Mouse (Mus musculus): ENCODE measurements around the gene Gm5485. TPM values are rescaled to one million over a fixed set of nuclear protein-coding genes. Genes with fewer than 3 reads are reported as not detected.

Gene Gm5485
- total RNA-seq (2014; rRNA removed) (not detected in 2 replicates), polyA plus RNA-seq (2015; fragmentation: Nextera tagmentation; extraction: Ambion mirVana) (not detected in 2 replicates)

DNA sequence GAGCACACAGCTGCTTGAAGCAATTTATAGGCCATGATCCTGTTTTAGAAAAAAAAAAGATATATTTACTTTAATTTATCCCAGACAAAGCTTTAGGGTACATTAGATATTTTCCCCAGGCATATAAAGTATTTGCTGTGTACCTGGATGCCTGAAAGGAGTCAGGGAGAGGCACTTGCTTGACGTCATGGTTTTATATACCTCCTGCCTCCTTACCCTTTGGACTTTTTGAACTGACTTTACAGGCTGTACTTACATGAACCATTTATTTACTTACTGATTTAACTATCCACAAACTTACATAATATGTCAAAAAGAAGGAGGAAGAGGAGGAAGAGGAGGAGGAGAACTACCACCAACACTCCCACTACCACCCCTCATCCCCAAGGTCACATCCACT, at the start of gene Gm5485:
Gene Gm5485 (minus strand): TSS at position 171 of the 400 bp plus-strand sequence.
- Histone ChIP-seq H3K4me1 (ENCODE audit: insufficient read depth) (no peaks in the 10 kb centered on the region), H3K27me3 (ENCODE audit: insufficient read depth, low read length) (no peaks in the 10 kb centered on the region), H3K27ac (ENCODE audit: low read depth, low read length) (no peak within 1 kb of the TSS), H3K36me3 (ENCODE audit: insufficient read depth) (no peaks in the 10 kb centered on the region), H3K9me3 (ENCODE audit: low read length) (no peaks in the 10 kb centered on the region), H3K4me2 (ENCODE audit: low read depth) (no peak within 1 kb of the TSS), H3K9ac (no peak within 1 kb of the TSS), H3K4me3 (ENCODE audit: low read depth, low read length) (no peak within 1 kb of the TSS)
- no peak for TF ChIP-seq CTCF (IDR thresholded peaks at IDR 0.05; ENCODE audit: low read depth)
- 86% methylated on average over 1 of the region's 1 CpGs for WGBS
- no peak for ATAC-seq
- DNase-seq: no peak

DNA sequence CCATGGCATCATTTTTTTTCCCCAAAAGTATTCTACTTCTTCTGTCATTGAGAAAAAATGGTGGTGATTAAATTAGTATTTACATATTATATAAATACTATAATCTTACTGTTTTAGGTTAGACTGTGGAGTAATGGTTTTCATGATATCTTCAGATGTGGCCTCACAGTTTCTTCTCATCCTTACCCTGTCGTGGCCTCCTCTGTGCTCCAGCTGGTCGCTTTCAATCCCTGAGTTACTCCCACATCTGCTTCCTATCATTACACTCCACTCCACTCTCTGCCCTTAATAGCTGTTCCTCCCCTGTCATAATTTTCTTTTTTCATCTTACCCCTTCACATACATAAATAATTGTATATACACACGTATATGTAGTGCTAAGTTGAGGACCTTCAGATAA, 41.0 kb upstream of the Gm5485 start:
- no peak for TF ChIP-seq CTCF (IDR thresholded peaks at IDR 0.05; ENCODE audit: low read depth)
- H3K4me2 ChIP-seq (ENCODE audit: low read depth): no peak overlapping the region
- H3K9me3 ChIP-seq (ENCODE audit: low read length): no peaks in the 10 kb centered on the region
- WGBS: 90% methylated on average over 3 of the region's 3 CpGs
- H3K9ac ChIP-seq: no peak overlapping the region
- H3K4me1 ChIP-seq (ENCODE audit: insufficient read depth): no peaks in the 10 kb centered on the region
- H3K27me3 ChIP-seq (ENCODE audit: insufficient read depth, low read length): no peaks in the 10 kb centered on the region
- ATAC-seq (no peak), DNase-seq (no peak)
- H3K27ac ChIP-seq (ENCODE audit: low read depth, low read length): no peak overlapping the region
- no peaks in the 10 kb centered on the region for H3K36me3 ChIP-seq (ENCODE audit: insufficient read depth)
- no peak overlapping the region for H3K4me3 ChIP-seq (ENCODE audit: low read depth, low read length)

DNA sequence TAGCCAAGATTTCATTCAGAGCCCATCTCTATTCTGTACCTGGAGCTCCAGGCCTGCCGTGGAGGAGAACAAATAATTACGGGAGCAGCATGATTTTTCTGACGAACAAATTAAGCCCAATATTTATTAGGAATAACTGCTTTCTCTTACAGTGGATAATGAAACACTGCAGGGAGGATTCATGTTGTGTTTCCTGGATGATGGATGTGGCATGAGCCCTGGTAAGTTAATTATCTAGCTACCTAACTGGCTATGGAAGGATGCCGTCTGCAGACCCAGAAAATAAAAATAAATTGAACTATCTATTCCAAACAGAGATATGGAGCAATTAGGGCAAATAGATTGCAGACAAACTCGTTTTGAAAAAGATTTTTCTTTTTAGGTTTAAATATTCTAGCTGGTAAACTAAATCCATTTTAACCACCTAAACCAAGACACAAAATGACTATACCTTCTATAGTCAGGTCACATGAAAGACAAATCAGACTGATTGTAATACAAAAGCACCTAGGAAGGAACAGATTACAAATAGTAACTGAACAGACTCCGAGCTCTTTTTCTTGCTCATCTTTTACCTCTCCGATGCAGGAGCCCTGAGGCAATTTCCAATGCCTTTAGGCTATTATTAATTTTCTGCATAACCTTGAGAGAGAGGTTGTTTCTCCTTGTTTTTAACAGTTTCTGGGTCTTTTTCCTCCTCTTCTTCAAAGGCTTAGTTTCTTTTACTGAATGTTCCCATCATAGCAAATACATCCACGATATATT, 34.1 kb upstream of the Gm5485 start:
- Histone ChIP-seq H3K27ac (ENCODE audit: low read depth, low read length) (no peak overlapping the region), H3K9ac (no peak overlapping the region), H3K4me2 (ENCODE audit: low read depth) (no peak overlapping the region), H3K4me3 (ENCODE audit: low read depth, low read length) (no peak overlapping the region), H3K4me1 (ENCODE audit: insufficient read depth) (no peaks in the 10 kb centered on the region), H3K36me3 (ENCODE audit: insufficient read depth) (no peaks in the 10 kb centered on the region), H3K9me3 (ENCODE audit: low read length) (no peaks in the 10 kb centered on the region), H3K27me3 (ENCODE audit: insufficient read depth, low read length) (no peaks in the 10 kb centered on the region)
- DNase-seq: no peak
- no peak for ATAC-seq
- no peak for TF ChIP-seq CTCF (IDR thresholded peaks at IDR 0.05; ENCODE audit: low read depth)
- WGBS: 73% methylated on average over 8 of the region's 8 CpGs

DNA sequence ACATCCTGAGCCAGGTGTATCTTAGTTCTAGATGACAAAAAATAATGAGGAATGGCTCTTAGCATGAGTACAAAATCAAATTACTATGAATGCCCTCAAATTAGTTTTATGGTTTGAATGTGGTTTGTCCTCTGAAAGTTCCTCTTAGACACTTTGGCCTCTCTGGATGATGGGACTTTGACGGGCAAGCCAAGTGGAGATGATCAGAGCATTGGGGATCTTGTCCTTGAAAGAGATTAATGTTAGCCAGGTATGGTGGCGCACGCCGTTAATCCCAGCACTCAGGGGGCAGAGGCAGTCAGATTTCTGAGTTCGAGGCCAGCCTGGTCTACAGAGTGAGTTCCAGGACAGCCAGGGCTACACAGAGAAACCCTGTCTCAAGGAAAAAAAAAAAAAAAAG, 32.4 kb upstream of the Gm5485 start:
- ATAC-seq (no peak), DNase-seq (no peak)
- no peak for TF ChIP-seq CTCF (IDR thresholded peaks at IDR 0.05; ENCODE audit: low read depth)
- WGBS: 97% methylated on average over 5 of the region's 5 CpGs
- H3K4me1 ChIP-seq (ENCODE audit: insufficient read depth): no peaks in the 10 kb centered on the region
- no peak overlapping the region for H3K9ac ChIP-seq
- H3K4me2 ChIP-seq (ENCODE audit: low read depth): no peak overlapping the region
- no peak overlapping the region for H3K27ac ChIP-seq (ENCODE audit: low read depth, low read length)
- no peaks in the 10 kb centered on the region for H3K9me3 ChIP-seq (ENCODE audit: low read length)
- H3K27me3 ChIP-seq (ENCODE audit: insufficient read depth, low read length): no peaks in the 10 kb centered on the region
- H3K4me3 ChIP-seq (ENCODE audit: low read depth, low read length): no peak overlapping the region
- H3K36me3 ChIP-seq (ENCODE audit: insufficient read depth): no peaks in the 10 kb centered on the region

DNA sequence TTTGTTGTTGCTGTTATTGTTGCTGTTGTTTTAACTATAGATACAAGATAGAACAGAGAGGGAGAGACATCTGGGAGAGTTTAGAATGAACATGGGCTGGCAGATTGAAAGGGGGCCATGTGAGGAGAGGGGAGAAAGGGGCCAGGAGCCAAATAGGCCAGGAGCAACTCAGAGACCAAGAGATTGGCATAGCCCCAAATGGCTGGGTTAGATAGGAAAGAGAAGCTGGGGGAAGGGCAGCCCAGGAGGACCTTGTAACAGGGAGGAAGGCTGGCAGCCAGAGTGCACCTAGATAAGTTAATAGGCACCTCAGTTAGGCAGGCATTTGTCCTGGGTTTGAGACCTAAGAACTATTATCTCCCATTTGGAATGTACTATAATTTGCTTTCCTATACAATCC, 25.3 kb upstream of the Gm5485 start:
- H3K9ac ChIP-seq: no peak overlapping the region
- no peaks in the 10 kb centered on the region for H3K36me3 ChIP-seq (ENCODE audit: insufficient read depth)
- no peak for TF ChIP-seq CTCF (IDR thresholded peaks at IDR 0.05; ENCODE audit: low read depth)
- H3K9me3 ChIP-seq (ENCODE audit: low read length): no peaks in the 10 kb centered on the region
- no peak overlapping the region for H3K4me2 ChIP-seq (ENCODE audit: low read depth)
- H3K27me3 ChIP-seq (ENCODE audit: insufficient read depth, low read length): no peaks in the 10 kb centered on the region
- DNase-seq (no peak), ATAC-seq (no peak)
- no peaks in the 10 kb centered on the region for H3K4me1 ChIP-seq (ENCODE audit: insufficient read depth)
- no peak overlapping the region for H3K4me3 ChIP-seq (ENCODE audit: low read depth, low read length)
- no peak overlapping the region for H3K27ac ChIP-seq (ENCODE audit: low read depth, low read length)

DNA sequence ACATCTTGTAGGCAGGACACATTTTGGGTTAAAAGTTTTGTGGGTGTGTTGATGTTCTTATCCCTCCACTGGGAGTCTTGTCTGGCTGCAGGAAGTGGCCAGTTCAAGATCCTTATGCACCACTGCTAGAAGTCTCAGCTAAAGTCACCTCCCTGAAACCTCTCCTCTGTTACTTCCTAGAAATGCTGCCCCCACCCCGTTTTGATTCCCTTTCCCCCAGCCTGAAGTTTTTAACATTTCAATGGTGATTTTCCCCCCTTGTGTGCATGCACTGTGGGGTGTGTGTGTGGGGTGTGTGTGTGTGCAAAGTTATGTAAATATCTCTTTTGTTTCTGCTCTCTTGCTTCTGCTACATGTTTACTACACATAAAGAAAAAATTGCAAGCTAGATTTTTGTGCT, 23.2 kb upstream of the Gm5485 start:
- Histone ChIP-seq H3K9me3 (ENCODE audit: low read length) (no peaks in the 10 kb centered on the region), H3K9ac (no peak overlapping the region), H3K4me3 (ENCODE audit: low read depth, low read length) (no peak overlapping the region), H3K36me3 (ENCODE audit: insufficient read depth) (no peaks in the 10 kb centered on the region), H3K4me1 (ENCODE audit: insufficient read depth) (no peaks in the 10 kb centered on the region), H3K4me2 (ENCODE audit: low read depth) (no peak overlapping the region), H3K27me3 (ENCODE audit: insufficient read depth, low read length) (no peaks in the 10 kb centered on the region), H3K27ac (ENCODE audit: low read depth, low read length) (no peak overlapping the region)
- no peak for ATAC-seq
- DNase-seq: no peak
- 25% methylated on average over 1 of the region's 1 CpGs for whole genome bisulfite sequencing
- no peak for TF ChIP-seq CTCF (IDR thresholded peaks at IDR 0.05; ENCODE audit: low read depth)

DNA sequence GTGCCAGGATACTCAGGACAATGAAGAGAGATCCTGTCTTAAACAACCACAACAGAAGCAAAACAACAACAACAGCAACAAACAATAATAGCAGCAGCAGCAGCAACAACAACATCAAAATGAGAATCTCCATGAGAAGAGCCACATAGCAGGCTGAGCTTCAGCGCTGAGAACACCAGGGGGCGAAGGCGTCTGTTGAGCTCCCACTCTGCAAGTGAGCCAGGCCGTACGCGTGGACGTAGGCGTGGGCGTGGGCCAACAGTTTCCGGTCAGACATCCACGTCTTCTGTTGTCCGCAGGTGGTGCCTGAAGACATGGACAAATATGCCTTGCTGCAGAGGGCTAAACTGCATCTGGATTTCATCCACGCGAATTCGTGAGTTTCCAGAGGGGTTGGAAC, 18.8 kb upstream of the Gm5485 start, which contains the start of gene Morc1:
Gene Morc1 (plus strand): TSS at position 211 of the 400 bp plus-strand sequence.
- 0 out of 2 replicates have a peak, but pooled peaks cover 6% of the 10 kb centered on the region for H3K4me1 ChIP-seq (ENCODE audit: insufficient read depth)
- DNase-seq (no peak), ATAC-seq (no peak)
- no peaks in the 10 kb centered on the region for H3K36me3 ChIP-seq (ENCODE audit: insufficient read depth)
- no peak within 1 kb of the TSS for H3K4me2 ChIP-seq (ENCODE audit: low read depth)
- no peaks in the 10 kb centered on the region for H3K9me3 ChIP-seq (ENCODE audit: low read length)
- 0 out of 2 replicates have a peak, but pooled peaks have one; percentile 15 for TF ChIP-seq CTCF (IDR thresholded peaks at IDR 0.05; ENCODE audit: low read depth)
- H3K27me3 ChIP-seq (ENCODE audit: insufficient read depth, low read length): no peaks in the 10 kb centered on the region
- H3K4me3 ChIP-seq (ENCODE audit: low read depth, low read length): no peak within 1 kb of the TSS
- no peak within 1 kb of the TSS for H3K27ac ChIP-seq (ENCODE audit: low read depth, low read length)
- no peak within 1 kb of the TSS for H3K9ac ChIP-seq
- 94% methylated on average over 15 of the region's 15 CpGs for WGBS
